Mouse (Mus musculus): ENCODE measurements around the gene Rasl11b. TPM values are rescaled to one million over a fixed set of nuclear protein-coding genes. Genes with fewer than 3 reads are reported as not detected.

Gene Rasl11b
- polyA plus RNA-seq, 1 experiment from 2014 or later: 96.5 TPM

GRCm38 (mm10) chr5:74198446-74198845, 3.4 kb downstream of the Rasl11b start:
- Histone ChIP-seq H3K4me1 (replicated peaks; ENCODE audit: insufficient read depth, low read length) (peaks cover 23% of the 10 kb centered on the region), H3K9me3 (replicated peaks; ENCODE audit: low read length) (no peaks in the 10 kb centered on the region; the same call in 1 of the 2 replicates), H3K36me3 (ENCODE audit: insufficient read depth, low read length) (peaks cover 18% of the 10 kb centered on the region), H3K27ac (peak overlapping the region; percentile 25; the same call in 1 of the 2 replicates), H3K4me3 (replicated peaks; ENCODE audit: low read depth, low read length) (peak overlapping the region; percentile 90; the same call in 1 of the 2 replicates), H3K27me3 (ENCODE audit: insufficient read depth, low read length) (no peaks in the 10 kb centered on the region), H3K4me2 (ENCODE audit: low read length) (peak overlapping the region; percentile 79), H3K9ac (ENCODE audit: low read depth, low read length) (0 out of 2 replicates have a peak overlapping the region, but pooled peaks have one; percentile 51)
- no peak for TF ChIP-seq CTCF (IDR thresholded peaks at IDR 0.05; ENCODE audit: low read depth)
- 74% methylated on average over 11 of the region's 11 CpGs for WGBS
- ATAC-seq (replicated peaks; ENCODE audit: low FRiP score, low read depth): no peak
- no peak for DNase-seq (ENCODE audit: low spot score)

GRCm38 (mm10) chr5:74199793-74200192, 4.7 kb downstream of the Rasl11b start:
- no peak for ATAC-seq (replicated peaks; ENCODE audit: low FRiP score, low read depth)
- no peak overlapping the region for H3K27ac ChIP-seq
- DNase-seq (ENCODE audit: low spot score): no peak
- no peaks in the 10 kb centered on the region for H3K27me3 ChIP-seq (ENCODE audit: insufficient read depth, low read length)
- peaks cover 18% of the 10 kb centered on the region for H3K36me3 ChIP-seq (ENCODE audit: insufficient read depth, low read length)
- no peaks in the 10 kb centered on the region; the same call in 1 of the 2 replicates for H3K9me3 ChIP-seq (replicated peaks; ENCODE audit: low read length)
- 77% methylated on average over 13 of the region's 13 CpGs for WGBS
- no peak overlapping the region for H3K4me3 ChIP-seq (replicated peaks; ENCODE audit: low read depth, low read length)
- no peak overlapping the region for H3K9ac ChIP-seq (ENCODE audit: low read depth, low read length)
- H3K4me2 ChIP-seq (ENCODE audit: low read length): no peak overlapping the region
- TF ChIP-seq CTCF (IDR thresholded peaks at IDR 0.05; ENCODE audit: low read depth): no peak
- peaks cover 15% of the 10 kb centered on the region for H3K4me1 ChIP-seq (replicated peaks; ENCODE audit: insufficient read depth, low read length)

- Histone ChIP-seq H3K27ac (no peak overlapping the region), H3K4me1 (replicated peaks; ENCODE audit: insufficient read depth, low read length) (peaks cover 15% of the 10 kb centered on the region), H3K9ac (ENCODE audit: low read depth, low read length) (no peak overlapping the region), H3K9me3 (replicated peaks; ENCODE audit: low read length) (no peaks in the 10 kb centered on the region; the same call in 1 of the 2 replicates), H3K4me2 (ENCODE audit: low read length) (no peak overlapping the region), H3K4me3 (replicated peaks; ENCODE audit: low read depth, low read length) (no peak overlapping the region), H3K27me3 (ENCODE audit: insufficient read depth, low read length) (no peaks in the 10 kb centered on the region), H3K36me3 (ENCODE audit: insufficient read depth, low read length) (peaks cover 18% of the 10 kb centered on the region)
- DNase-seq (ENCODE audit: low spot score) (no peak), ATAC-seq (replicated peaks; ENCODE audit: low FRiP score, low read depth) (no peak)
- WGBS: 68% methylated on average over 8 of the region's 8 CpGs
- no peak for TF ChIP-seq CTCF (IDR thresholded peaks at IDR 0.05; ENCODE audit: low read depth)
Measured at GRCm38 (mm10) chr5:74200481-74200880, 5.4 kb downstream of the Rasl11b start.

DNA sequence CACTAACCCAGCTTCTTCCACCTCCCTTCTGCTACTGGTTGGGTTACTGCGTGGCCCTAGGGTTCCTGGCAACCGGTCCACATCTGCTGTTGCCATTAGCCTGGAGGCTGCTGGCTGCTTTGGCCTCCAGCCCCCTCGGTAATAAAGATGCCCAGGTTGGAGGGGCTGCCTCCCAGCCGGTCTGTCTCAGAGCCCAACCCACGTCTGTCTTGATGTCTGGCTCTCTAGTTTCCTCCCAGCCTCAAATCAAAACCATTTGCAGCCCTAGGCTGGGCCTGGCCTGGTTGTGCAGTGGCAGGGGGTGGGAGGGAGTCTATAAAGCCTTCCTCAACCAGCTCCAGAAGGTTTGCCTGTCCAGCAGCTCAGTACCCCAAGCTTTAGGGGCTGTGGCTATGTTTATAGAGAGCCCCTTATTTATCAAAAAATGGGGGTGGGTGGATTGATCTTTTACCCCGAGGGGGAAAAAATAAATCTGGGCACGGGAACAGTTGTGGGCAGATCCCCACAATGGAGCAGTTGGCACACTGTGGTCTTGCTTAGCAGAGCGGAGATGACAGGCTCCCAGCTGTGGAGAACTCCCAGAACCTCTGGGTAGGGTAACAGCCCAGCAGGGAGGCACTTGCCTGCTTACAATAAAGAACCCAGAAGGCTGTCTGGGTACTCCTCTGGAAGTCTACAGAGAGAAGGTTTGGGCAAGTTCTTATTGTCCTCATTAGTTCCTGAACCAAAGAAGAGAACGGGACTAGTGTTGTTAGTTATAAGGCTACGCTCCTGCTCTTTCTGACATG, 6.7 kb downstream of the Rasl11b start:
- H3K9me3 ChIP-seq (replicated peaks; ENCODE audit: low read length): no peaks in the 10 kb centered on the region; the same call in 1 of the 2 replicates
- H3K4me2 ChIP-seq (ENCODE audit: low read length): no peak overlapping the region
- H3K4me3 ChIP-seq (replicated peaks; ENCODE audit: low read depth, low read length): no peak overlapping the region
- TF ChIP-seq CTCF (IDR thresholded peaks at IDR 0.05; ENCODE audit: low read depth): no peak
- no peaks in the 10 kb centered on the region for H3K27me3 ChIP-seq (ENCODE audit: insufficient read depth, low read length)
- DNase-seq (ENCODE audit: low spot score): peak; percentile 82
- H3K36me3 ChIP-seq (ENCODE audit: insufficient read depth, low read length): peaks cover 18% of the 10 kb centered on the region
- ATAC-seq (replicated peaks; ENCODE audit: low FRiP score, low read depth): peak; percentile 62
- peaks cover 25% of the 10 kb centered on the region for H3K4me1 ChIP-seq (replicated peaks; ENCODE audit: insufficient read depth, low read length)
- 39% methylated on average over 10 of the region's 10 CpGs for WGBS
- 0 out of 2 replicates have a peak overlapping the region, but pooled peaks have one; percentile 25 for H3K27ac ChIP-seq
- no peak overlapping the region for H3K9ac ChIP-seq (ENCODE audit: low read depth, low read length)

DNA sequence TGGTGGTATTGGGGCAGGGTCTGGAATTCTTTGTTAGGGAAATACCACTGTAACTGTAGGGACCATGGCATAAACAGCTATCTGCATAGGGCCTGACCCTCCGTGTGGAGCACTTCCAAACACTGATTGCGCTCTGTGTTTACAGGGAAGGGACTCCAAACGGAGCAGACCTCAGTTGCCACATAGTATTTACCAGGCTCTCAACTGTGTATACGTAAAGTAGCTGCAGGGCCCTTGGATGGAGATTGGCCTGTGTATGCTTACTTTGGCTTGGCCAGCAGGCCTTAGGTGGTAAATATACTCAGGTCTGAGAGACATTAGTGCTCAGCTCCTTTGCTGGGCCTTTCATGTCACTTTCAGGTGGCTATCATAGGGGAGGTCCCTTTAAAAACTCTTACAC, 7.4 kb downstream of the Rasl11b start:
- peaks cover 25% of the 10 kb centered on the region for H3K4me1 ChIP-seq (replicated peaks; ENCODE audit: insufficient read depth, low read length)
- no peak for ATAC-seq (replicated peaks; ENCODE audit: low FRiP score, low read depth)
- no peaks in the 10 kb centered on the region; the same call in 1 of the 2 replicates for H3K9me3 ChIP-seq (replicated peaks; ENCODE audit: low read length)
- H3K36me3 ChIP-seq (ENCODE audit: insufficient read depth, low read length): peaks cover 14% of the 10 kb centered on the region
- no peak overlapping the region for H3K4me3 ChIP-seq (replicated peaks; ENCODE audit: low read depth, low read length)
- no peak overlapping the region for H3K27ac ChIP-seq
- no peak overlapping the region for H3K4me2 ChIP-seq (ENCODE audit: low read length)
- no peak for DNase-seq (ENCODE audit: low spot score)
- no peak for TF ChIP-seq CTCF (IDR thresholded peaks at IDR 0.05; ENCODE audit: low read depth)
- H3K9ac ChIP-seq (ENCODE audit: low read depth, low read length): no peak overlapping the region
- no peaks in the 10 kb centered on the region for H3K27me3 ChIP-seq (ENCODE audit: insufficient read depth, low read length)
- WGBS: 86% methylated on average over 4 of the region's 4 CpGs

DNA sequence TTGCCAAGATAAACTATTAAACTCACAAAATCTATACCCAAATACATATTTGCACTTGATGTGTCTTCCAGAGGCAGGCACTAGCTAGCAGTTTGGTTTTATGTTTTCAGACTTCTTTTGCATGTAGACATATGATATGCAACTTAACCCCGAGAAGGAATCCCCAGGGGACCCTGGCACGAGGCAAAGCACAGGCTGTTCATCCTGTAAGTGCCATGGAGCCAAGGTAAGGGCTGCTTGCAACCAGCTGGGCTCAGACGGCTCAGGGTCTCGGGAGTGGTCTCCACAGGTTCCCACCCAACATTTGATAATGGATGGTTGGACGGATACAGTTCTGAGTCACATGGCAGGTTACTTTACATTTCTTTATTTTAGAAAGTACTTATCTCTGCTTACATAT, 9.4 kb downstream of the Rasl11b start:
- Histone ChIP-seq H3K9ac (ENCODE audit: low read depth, low read length) (no peak overlapping the region), H3K4me2 (ENCODE audit: low read length) (no peak overlapping the region), H3K4me1 (replicated peaks; ENCODE audit: insufficient read depth, low read length) (peaks cover 17% of the 10 kb centered on the region; the same call in 1 of the 2 replicates), H3K27me3 (ENCODE audit: insufficient read depth, low read length) (no peaks in the 10 kb centered on the region), H3K9me3 (replicated peaks; ENCODE audit: low read length) (no peaks in the 10 kb centered on the region; the same call in 1 of the 2 replicates), H3K36me3 (ENCODE audit: insufficient read depth, low read length) (no peaks in the 10 kb centered on the region), H3K4me3 (replicated peaks; ENCODE audit: low read depth, low read length) (no peak overlapping the region), H3K27ac (no peak overlapping the region)
- 67% methylated on average over 5 of the region's 5 CpGs for WGBS
- TF ChIP-seq CTCF (IDR thresholded peaks at IDR 0.05; ENCODE audit: low read depth): no peak
- DNase-seq (ENCODE audit: low spot score) (no peak), ATAC-seq (replicated peaks; ENCODE audit: low FRiP score, low read depth) (no peak)
